Mouse (Mus musculus): ENCODE measurements around the gene Abcg8.
A peak's percentile ranks its signal among the peaks of the same experiment; 100 is the strongest.

Abcg8 gene

GRCm38 (mm10) chr17:84675951-84676366, at the start of gene Abcg8:
Gene Abcg8 (plus strand): TSS chr17:84676302.
- no peak for DNase-seq (ENCODE audit: low spot score)

- DNase-seq (ENCODE audit: low spot score): no peak
These were observed 49.2 kb upstream of the Abcg8 start for GRCm38 (mm10) chr17:84626857-84627305.

GRCm38 (mm10) chr17:84627721-84628120, 48.4 kb upstream of the Abcg8 start:
- no peak for DNase-seq (ENCODE audit: low spot score)

- no peak for DNase-seq (ENCODE audit: low spot score)
These were observed 47.5 kb upstream of the Abcg8 start for GRCm38 (mm10) chr17:84628611-84629010.

GRCm38 (mm10) chr17:84631836-84632235, 44.3 kb upstream of the Abcg8 start:
- no peak for DNase-seq (ENCODE audit: low spot score)

- no peak for DNase-seq (ENCODE audit: low spot score)
These were observed 42.7 kb upstream of the Abcg8 start for GRCm38 (mm10) chr17:84633443-84633842.

GRCm38 (mm10) chr17:84636328-84636727, 39.8 kb upstream of the Abcg8 start:
- DNase-seq (ENCODE audit: low spot score): no peak

- no peak for DNase-seq (ENCODE audit: low spot score)
These were observed 38.1 kb upstream of the Abcg8 start for GRCm38 (mm10) chr17:84637971-84638370.

GRCm38 (mm10) chr17:84639796-84640378, 36.2 kb upstream of the Abcg8 start:
- DNase-seq (ENCODE audit: low spot score): no peak

GRCm38 (mm10) chr17:84641893-84642292, 34.2 kb upstream of the Abcg8 start:
- DNase-seq (ENCODE audit: low spot score): peak; percentile 20

GRCm38 (mm10) chr17:84642324-84642723, 33.8 kb upstream of the Abcg8 start:
- DNase-seq (ENCODE audit: low spot score): no peak

GRCm38 (mm10) chr17:84644292-84645050, 31.6 kb upstream of the Abcg8 start:
- no peak for DNase-seq (ENCODE audit: low spot score)

GRCm38 (mm10) chr17:84645119-84645518, 31.0 kb upstream of the Abcg8 start:
- DNase-seq (ENCODE audit: low spot score): no peak

- no peak for DNase-seq (ENCODE audit: low spot score)
These were observed 30.2 kb upstream of the Abcg8 start for GRCm38 (mm10) chr17:84645894-84646293.

- no peak for DNase-seq (ENCODE audit: low spot score)
These were observed 29.6 kb upstream of the Abcg8 start for GRCm38 (mm10) chr17:84646477-84646876.

- DNase-seq (ENCODE audit: low spot score): no peak
These were observed 28.5 kb upstream of the Abcg8 start for GRCm38 (mm10) chr17:84647630-84648029.

GRCm38 (mm10) chr17:84650302-84651017, 25.6 kb upstream of the Abcg8 start:
- DNase-seq (ENCODE audit: low spot score): no peak

GRCm38 (mm10) chr17:84653544-84653943, 22.6 kb upstream of the Abcg8 start:
- no peak for DNase-seq (ENCODE audit: low spot score)

GRCm38 (mm10) chr17:84656205-84656604, 19.9 kb upstream of the Abcg8 start:
- no peak for DNase-seq (ENCODE audit: low spot score)

- DNase-seq (ENCODE audit: low spot score): no peak
These were observed 19.3 kb upstream of the Abcg8 start for GRCm38 (mm10) chr17:84656653-84657421.

- DNase-seq (ENCODE audit: low spot score): peak; percentile 24
These were observed 18.7 kb upstream of the Abcg8 start for GRCm38 (mm10) chr17:84657422-84657732.

- DNase-seq (ENCODE audit: low spot score): no peak
These were observed 18.3 kb upstream of the Abcg8 start for GRCm38 (mm10) chr17:84657782-84658181.

Measured in adipocyte (in vitro differentiated cells).